Mouse (Mus musculus) hindbrain, embryonic 12.5 days (tissue): ENCODE results near the gene Gm17631. TPM values are rescaled to one million over a fixed set of nuclear protein-coding genes. Genes with fewer than 3 reads are reported as not detected.
"Not testable (repeated sequence)": the region's sequence is repeated elsewhere in the genome, so short reads cannot be mapped to it uniquely, and the experiment has no call there.

Experiments used
- ATAC-seq: fragments of 200-750 bp; cut with Nextera tagmentation; 2 replicates; pipeline ENCODE4 v1.8.0; 2017; ENCODE audit warnings: moderate TSS enrichment; ENCODE audit not compliant: low FRiP score
- H3K27ac ChIP-seq: fragments of 300-500 bp; sonication (generic); 2 replicates; pipeline ENCODE4 v1.5.1; 2016; ENCODE audit warnings: mild to moderate bottlenecking
- H3K27me3 ChIP-seq: fragments of 300-500 bp; sonication (generic); 2 replicates; pipeline ENCODE4 v1.6.1; 2016; ENCODE audit warnings: mild to moderate bottlenecking
- H3K36me3 ChIP-seq: fragments of 300-500 bp; sonication (generic); 2 replicates; pipeline ENCODE4 v1.6.1; 2016; ENCODE audit warnings: mild to moderate bottlenecking
- H3K4me1 ChIP-seq: fragments of 300-500 bp; sonication (generic); 2 replicates; pipeline ENCODE4 v1.6.1; 2016
- H3K4me2 ChIP-seq: fragments of 300-500 bp; sonication (generic); replicated peaks from 2 replicates; pipeline ENCODE4 v1.6.1; 2016; ENCODE audit warnings: mild to moderate bottlenecking
- H3K4me3 ChIP-seq: fragments of 300-500 bp; sonication (generic); 2 replicates; pipeline ENCODE4 v1.5.1; 2016; ENCODE audit warnings: mild to moderate bottlenecking
- H3K9ac ChIP-seq: fragments of 300-500 bp; sonication (generic); 2 replicates; pipeline ENCODE4 v1.6.1; 2016; ENCODE audit warnings: mild to moderate bottlenecking, moderate library complexity
- H3K9me3 ChIP-seq: fragments of 300-500 bp; sonication (generic); replicated peaks from 2 replicates; pipeline ENCODE4 v1.6.1; 2016; ENCODE audit warnings: mild to moderate bottlenecking
- WGBS: fragments of 180-500 bp; shearing (Covaris S2); methylation state at CpG from one replicate; pipeline ENCODE4 v1.1.7; 2016; 5-methylcytosine and 5-hydroxymethylcytosine counted together
- polyA plus RNA-seq: library from polyadenylated mRNA; unstranded; fragments of >200 nt; fragmentation: Nextera tagmentation; extraction: Ambion mirVana; gene quantifications from 2 replicates; pipeline ENCODE4 v1.2.1, GENCODE M21; 2016

The Gm17631 gene
- polyA plus RNA-seq: not detected in 2 replicates

DNA sequence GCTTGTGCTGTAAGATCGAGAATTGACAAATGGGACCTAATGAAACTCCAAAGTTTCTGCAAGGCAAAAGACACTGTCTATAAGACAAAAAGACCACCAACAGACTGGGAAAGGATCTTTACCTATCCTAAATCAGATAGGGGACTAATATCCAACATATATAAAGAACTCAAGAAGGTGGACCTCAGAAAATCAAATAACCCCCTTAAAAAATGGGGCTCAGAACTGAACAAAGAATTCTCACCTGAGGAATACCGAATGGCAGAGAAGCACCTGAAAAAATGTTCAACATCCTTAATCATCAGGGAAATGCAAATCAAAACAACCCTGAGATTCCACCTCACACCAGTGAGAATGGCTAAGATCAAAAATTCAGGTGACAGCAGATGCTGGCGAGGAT lies at the start of gene Gm17631:
Gene Gm17631 (plus strand): TSS at position 301 of the 400 bp plus-strand sequence.
- H3K4me2 ChIP-seq, H3K36me3 ChIP-seq, ATAC-seq, H3K27me3 ChIP-seq, H3K9me3 ChIP-seq, H3K4me1 ChIP-seq, H3K4me3 ChIP-seq, H3K9ac ChIP-seq, H3K27ac ChIP-seq: not testable (repeated sequence)
- no CpG with 5 or more reads among the region's 3 CpGs for WGBS

DNA sequence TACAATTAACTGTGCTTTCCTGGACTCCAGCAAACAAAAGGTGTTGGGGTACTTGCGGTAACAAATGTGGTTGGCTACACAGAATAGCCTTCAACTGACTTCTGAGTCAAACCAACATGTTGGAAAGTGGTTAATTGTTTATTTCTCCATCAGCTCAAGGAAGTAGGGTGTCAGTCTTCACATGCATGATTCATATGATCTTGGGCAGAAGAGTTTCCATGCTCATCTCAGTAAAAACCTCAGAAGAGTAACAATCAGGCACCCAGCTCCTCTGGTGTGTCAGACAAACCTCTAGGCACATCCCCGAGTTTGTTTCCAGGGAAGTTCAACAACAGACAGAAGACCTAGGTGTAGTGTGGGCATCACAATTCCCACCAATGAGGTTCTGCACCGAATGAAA lies 44.7 kb upstream of the Gm17631 start:
- ATAC-seq: no peak
- 66% methylated on average over 3 of the region's 3 CpGs for WGBS
- no peaks in the 10 kb centered on the region for H3K27me3 ChIP-seq

DNA sequence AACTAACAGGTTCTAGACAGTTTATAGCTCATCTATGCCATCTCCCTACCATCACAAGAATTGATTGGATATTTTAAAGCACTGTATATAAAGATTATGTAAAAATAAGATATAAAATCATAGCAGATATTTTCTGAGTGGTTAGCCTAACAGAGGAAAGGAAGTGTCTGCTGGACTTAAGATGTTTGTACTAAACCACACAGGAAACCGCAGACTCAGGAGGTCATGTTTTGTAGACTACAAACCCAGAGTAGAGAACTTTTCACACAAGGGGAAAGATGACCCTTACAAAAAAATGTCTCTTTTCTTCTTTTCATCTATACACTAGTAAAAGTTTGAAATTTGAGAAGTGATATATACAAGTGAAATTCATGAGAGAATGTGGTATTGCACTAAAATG lies 38.4 kb upstream of the Gm17631 start:
- H3K4me2 ChIP-seq: no peak overlapping the region
- peaks cover 11% of the 10 kb centered on the region for H3K9me3 ChIP-seq
- H3K36me3 ChIP-seq: no peaks in the 10 kb centered on the region
- no peak overlapping the region for H3K9ac ChIP-seq
- WGBS: 82% methylated on average over 1 of the region's 1 CpGs
- ATAC-seq: no peak
- no peaks in the 10 kb centered on the region for H3K27me3 ChIP-seq
- H3K4me3 ChIP-seq: no peak overlapping the region
- H3K27ac ChIP-seq: no peak overlapping the region
- H3K4me1 ChIP-seq: no peaks in the 10 kb centered on the region

More for the DNA sequence above, 44.7 kb upstream of the Gm17631 start:
- Histone ChIP-seq H3K9ac (no peak overlapping the region), H3K4me1 (no peaks in the 10 kb centered on the region), H3K4me2 (no peak overlapping the region), H3K36me3 (no peaks in the 10 kb centered on the region), H3K4me3 (no peak overlapping the region), H3K27ac (no peak overlapping the region), H3K9me3 (peaks cover 6% of the 10 kb centered on the region; the same call in 1 of the 2 replicates)

DNA sequence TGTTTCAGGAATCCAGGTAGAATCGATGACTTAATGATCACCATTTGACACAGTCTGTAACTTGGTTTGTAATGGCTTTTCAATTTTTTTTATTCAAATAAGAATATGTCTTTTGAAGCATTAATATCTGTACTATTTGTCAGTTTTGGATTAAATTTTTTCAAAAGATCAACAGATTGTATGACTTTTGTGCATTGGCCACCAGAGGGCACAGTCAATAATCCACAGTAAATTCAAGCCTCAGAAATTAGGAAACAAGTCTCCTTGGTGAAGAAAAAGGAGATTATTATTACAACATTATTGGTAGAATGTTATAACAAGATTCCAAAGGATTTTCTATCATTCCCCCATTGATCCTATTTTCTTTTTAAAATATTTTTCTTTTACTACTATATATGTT lies 36.9 kb upstream of the Gm17631 start:
- H3K4me1 ChIP-seq: no peaks in the 10 kb centered on the region
- H3K9ac ChIP-seq: no peak overlapping the region
- no peak overlapping the region for H3K4me3 ChIP-seq
- no peaks in the 10 kb centered on the region for H3K36me3 ChIP-seq
- no peak for ATAC-seq
- no peaks in the 10 kb centered on the region for H3K27me3 ChIP-seq
- peaks cover 8% of the 10 kb centered on the region for H3K9me3 ChIP-seq
- H3K4me2 ChIP-seq: no peak overlapping the region
- no peak overlapping the region for H3K27ac ChIP-seq
- WGBS: 88% methylated on average over 1 of the region's 1 CpGs

DNA sequence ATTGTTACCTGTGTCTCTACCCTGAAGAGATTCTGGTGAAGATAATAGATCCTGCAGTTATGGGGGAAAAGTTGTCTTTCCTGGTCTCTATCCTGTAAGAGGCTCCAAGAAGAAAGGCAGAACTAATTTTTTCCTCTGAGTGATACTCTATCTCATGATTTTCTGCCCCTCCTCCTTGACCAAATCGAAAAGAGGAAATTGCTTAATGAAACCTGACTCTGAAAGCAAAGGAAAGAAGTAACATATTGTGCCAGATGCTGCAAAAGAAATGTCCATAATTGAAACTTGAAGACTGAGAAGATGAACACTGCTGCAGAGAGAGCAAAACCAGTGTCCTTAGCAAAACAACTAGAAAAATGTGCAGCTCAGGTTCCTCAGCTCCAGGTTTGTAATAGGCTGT lies 14.1 kb downstream of the Gm17631 start, which contains the start of gene Klra17:
Gene Klra17 (minus strand): TSS at position 124 of the 400 bp plus-strand sequence.
- H3K36me3 ChIP-seq: no peaks in the 10 kb centered on the region
- WGBS: 52% methylated on average over 1 of the region's 1 CpGs
- no peak for ATAC-seq
- H3K27me3 ChIP-seq: no peaks in the 10 kb centered on the region
- no peak within 1 kb of the TSS for H3K4me3 ChIP-seq
- no peak within 1 kb of the TSS for H3K27ac ChIP-seq
- no peaks in the 10 kb centered on the region for H3K4me1 ChIP-seq
- H3K9me3 ChIP-seq: peaks cover 12% of the 10 kb centered on the region; the same call in 1 of the 2 replicates
- H3K9ac ChIP-seq: no peak within 1 kb of the TSS
- no peak within 1 kb of the TSS for H3K4me2 ChIP-seq

DNA sequence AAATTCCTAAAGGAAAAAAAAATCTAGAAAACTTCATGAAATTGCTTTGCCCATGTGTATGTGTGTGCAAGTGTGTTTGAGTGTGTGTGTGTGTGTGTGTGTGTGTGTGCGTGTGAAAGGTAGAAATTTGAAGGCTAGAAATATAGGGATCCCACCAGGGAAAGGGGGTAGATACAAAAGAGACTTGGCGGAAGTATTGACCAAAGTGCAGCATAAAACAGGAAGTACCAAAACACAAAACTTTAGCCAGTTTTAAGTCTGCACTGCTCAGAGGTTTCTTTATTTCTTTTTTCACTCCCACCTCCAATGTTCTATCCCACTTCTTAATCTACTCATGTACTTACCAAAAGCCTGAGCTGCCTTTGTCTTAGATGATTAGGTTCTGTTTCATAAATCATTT lies 20.1 kb downstream of the Gm17631 start:
- Histone ChIP-seq H3K4me1 (no peaks in the 10 kb centered on the region), H3K27me3 (no peaks in the 10 kb centered on the region), H3K4me2 (no peak overlapping the region), H3K9ac (no peak overlapping the region), H3K9me3 (peaks cover 14% of the 10 kb centered on the region), H3K27ac (no peak overlapping the region), H3K4me3 (no peak overlapping the region), H3K36me3 (no peaks in the 10 kb centered on the region)
- no peak for ATAC-seq
- WGBS: 74% methylated on average over 2 of the region's 2 CpGs

Other genes starting within 250 kb of the Gm17631 start
- 0.25 TPM in 2 replicates for gene Klrk1, start 238.8 kb upstream of the Gm17631 start, polyA plus RNA-seq
- not detected in 2 replicates for gene Klrc3, start 219.3 kb upstream of the Gm17631 start, polyA plus RNA-seq
- not detected in 2 replicates for gene Klrc2, start 202.0 kb upstream of the Gm17631 start, polyA plus RNA-seq
- gene Klrc1, start 183.7 kb upstream of the Gm17631 start, polyA plus RNA-seq: not detected in 2 replicates
- gene Klri1, start 145.5 kb upstream of the Gm17631 start, polyA plus RNA-seq: not detected in 2 replicates
- gene Klri2, start 122.2 kb upstream of the Gm17631 start, polyA plus RNA-seq: not detected in 2 replicates
- gene Gm156, start 78.4 kb upstream of the Gm17631 start, polyA plus RNA-seq: not detected in 2 replicates
- gene Klra17, start 14.0 kb downstream of the Gm17631 start, polyA plus RNA-seq: not detected in 2 replicates
- not detected in 2 replicates for gene Klra5, start 55.0 kb downstream of the Gm17631 start, polyA plus RNA-seq
- gene Klra6, start 164.3 kb downstream of the Gm17631 start, polyA plus RNA-seq: not detected in 2 replicates
- gene Klra4, start 204.6 kb downstream of the Gm17631 start, polyA plus RNA-seq: not detected in 2 replicates